Mouse (Mus musculus) heart, adult 8-10 months (tissue): ENCODE results near the gene Fblim1. TPM values are rescaled to one million over a fixed set of nuclear protein-coding genes. Genes with fewer than 3 reads are reported as not detected.

Experiments
- DNase-seq: peaks from one replicate; pipeline ENCODE4 v3.0.0; 2022; ENCODE audit warnings: low spot score
- total RNA-seq, 4 experiments: library from RNA; stranded (reverse); gene quantifications; 2 replicates each; pipeline ENCODE4 v1.2.4; 2022

Gene Fblim1
- total RNA-seq, 4 experiments from 2014 or later = 221 to 281 (median 251) TPM

DNA sequence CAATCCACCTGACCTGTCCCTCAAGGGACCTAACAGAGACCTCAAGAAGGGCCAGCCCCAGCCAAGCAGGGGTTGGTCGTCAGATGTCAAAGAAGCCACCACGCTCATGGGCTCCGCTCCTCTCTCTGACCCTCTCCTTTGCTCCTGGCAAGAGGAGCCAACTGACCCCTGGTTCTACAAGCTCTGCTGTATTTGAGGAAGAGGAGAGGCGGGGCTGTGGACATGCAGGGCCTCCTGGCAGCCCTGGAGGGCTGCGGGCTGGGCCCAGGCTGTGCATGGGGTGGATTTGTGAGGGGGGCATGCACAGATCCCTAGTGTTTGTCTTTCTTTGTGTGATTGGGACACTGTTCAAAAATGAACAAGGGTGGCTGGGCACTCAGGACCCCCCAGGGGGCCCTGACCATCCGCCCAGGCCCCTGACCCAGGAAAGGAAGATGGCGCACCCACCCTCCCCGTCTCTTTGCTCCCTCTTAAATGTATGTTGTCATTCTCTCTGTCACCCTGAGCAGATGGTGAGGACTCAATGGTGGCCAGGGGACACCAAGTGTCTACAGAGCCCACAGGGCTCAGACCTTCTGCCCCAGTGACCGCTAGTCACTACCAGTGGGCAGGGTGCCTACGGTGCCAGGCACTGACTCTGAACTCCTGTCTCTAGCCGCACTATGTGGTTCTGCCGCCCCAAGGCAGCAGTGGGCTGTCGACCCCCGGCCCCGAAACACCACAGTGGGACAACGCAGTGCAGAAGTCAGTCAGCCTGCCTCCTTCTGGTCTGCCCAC is 20.1 kb upstream of the Fblim1 start:
- no peak for DNase-seq

GRCm38 (mm10) chr4:141624983-141625773 is 19.3 kb upstream of the Fblim1 start:
- no peak for DNase-seq

DNA sequence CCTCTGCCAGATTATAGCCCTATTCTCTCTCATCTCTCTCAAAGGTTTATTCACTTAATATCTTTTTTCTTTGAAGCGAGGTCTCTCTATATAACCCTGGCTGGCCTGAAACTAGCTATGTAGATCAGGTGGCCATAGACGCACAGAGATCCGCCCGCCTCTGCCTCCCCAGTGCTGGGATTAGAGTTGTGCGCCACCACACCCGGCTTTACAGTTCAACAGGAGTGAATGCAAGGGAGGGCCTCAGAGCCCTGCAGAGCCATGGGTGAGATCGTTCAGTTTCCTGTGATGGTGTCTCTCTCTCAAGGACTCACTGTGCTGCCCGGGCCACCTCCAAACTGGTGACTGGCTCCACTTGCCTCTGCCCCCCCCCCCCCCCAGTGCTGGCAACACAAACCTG is 18.2 kb upstream of the Fblim1 start:
- DNase-seq = no peak

DNA sequence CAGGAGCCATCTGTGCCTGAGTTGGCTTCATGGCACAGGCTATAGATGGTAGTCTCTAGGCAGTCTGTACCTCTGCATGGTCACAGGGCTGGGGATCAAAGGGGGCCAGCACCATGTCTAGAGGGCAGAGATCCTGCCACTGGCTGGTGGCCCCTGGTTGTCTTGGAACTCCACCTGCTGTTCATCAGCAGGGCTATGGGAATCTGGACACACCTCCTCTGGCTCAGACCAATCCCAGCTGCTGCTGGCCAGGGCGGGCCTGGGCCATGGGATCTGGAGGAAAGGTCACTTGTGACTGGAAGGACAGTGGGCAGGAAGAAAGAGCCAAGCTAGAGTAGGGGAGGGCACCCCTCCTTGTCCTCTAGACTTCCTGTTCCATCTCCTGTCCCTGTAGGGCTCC is 17.8 kb upstream of the Fblim1 start, which contains the start of gene Slc25a34:
Slc25a34 (minus strand) TSS at position 156 of the 400 bp plus-strand sequence.
- DNase-seq = peak; percentile 76

DNA sequence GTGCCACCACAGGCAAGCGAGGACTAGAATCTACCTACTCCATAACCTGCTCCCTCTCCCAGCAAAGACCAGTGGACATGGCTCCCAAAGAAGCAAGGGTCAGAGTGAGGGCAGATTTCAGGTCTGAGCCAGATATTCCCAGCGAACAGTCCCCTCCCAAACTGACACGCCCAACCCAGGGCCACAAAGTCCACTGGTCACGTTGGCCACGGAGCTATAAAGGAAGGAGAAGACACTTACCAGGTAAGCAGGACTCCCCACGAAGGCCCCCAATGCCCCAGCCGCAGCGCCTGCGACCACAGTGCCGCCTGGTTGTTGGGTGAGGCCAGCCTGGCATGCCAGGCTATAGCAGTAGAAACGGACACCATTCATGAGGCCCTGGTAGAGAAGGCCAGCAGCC is 17.1 kb upstream of the Fblim1 start:
- no peak for DNase-seq

- no peak for DNase-seq
Observed at GRCm38 (mm10) chr4:141622580-141622979, 16.7 kb upstream of the Fblim1 start.

GRCm38 (mm10) chr4:141622091-141622490 is 16.2 kb upstream of the Fblim1 start:
- no peak for DNase-seq

DNA sequence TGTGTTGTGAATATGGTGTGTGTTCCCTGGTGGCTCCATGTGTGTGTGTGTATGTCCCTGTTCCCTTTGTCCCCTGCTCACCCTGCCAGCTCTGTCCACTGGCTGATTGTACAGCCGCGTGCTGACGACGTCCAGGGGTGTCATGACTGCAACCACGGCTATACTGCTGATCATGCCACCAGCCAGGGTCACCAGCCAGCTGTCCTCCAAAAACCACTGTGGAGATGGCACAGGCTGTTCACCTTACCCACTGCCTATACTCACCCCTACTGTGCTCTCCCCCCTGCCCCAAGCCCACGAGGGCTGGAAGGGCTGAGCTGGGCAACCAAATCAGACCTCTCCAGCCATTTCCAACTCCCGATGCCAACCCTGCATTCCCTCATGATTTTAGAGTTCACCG is 15.4 kb upstream of the Fblim1 start:
- no peak for DNase-seq

DNA sequence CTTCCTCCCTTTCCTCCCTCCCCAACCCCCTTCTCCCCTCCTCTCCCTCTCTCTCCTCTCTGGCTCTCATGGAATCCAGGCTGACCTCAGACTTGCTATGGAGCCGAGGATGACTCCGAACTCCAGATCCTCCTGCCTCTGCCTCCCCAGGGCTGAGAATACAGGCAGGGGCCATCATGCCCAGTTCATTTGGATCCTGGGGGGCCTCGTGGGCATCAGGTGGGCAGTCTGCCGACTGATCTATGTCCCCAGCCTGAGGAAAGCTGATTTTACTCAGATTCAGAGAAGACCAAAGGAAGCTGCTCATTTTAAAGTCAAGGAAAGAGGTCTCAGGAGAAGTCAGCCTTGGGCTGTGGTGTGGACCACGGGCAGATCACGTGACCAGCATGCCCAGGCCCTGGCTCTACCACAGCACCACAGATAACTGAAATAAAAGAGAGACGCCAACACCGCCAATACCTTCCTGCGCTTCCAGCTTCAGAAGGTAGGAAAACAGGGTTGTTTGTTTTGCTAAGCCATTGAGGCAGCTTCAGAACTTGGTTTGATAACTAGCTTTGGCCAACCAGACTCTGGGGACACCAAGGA is 13.5 kb upstream of the Fblim1 start:
- DNase-seq = no peak

DNA sequence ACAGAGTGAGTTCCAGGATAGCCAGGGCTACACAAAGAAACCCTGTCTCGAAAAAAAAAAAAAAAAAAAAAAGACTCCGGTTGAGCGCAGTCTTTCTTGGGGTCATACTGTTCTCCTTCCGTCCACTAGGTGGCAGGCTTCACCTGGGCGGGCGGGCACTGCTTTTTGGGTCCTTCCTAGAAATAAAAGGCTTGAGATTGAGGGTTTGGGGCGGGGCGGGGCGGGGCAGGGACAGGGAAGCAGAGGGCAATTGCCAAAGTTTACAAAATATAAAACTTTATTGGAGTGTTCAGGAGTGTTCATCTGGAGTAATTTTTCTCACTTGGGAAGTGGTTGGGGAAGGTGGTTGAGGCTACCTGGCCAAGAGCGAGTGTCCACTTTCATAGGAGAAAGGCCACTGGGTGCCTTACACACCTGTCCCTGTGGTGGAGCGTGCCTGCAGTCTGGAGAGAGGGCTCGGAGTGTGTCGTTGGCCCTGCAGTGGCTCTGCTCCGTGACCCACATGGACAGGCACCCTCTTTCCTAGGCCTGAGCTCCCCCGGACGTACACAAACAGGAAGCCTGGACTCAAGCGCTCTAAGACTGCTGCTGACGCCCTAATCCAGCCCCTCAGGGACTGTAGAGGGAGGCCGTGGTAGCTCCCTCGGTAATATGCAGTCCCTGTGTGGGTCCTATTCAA is 12.8 kb upstream of the Fblim1 start, which contains the start of gene Tmem82:
Tmem82 (minus strand) TSS at position 69 of the 679 bp plus-strand sequence.
- DNase-seq = peak; percentile 55

- DNase-seq = no peak
Observed at GRCm38 (mm10) chr4:141617863-141618564, 12.1 kb upstream of the Fblim1 start.

DNA sequence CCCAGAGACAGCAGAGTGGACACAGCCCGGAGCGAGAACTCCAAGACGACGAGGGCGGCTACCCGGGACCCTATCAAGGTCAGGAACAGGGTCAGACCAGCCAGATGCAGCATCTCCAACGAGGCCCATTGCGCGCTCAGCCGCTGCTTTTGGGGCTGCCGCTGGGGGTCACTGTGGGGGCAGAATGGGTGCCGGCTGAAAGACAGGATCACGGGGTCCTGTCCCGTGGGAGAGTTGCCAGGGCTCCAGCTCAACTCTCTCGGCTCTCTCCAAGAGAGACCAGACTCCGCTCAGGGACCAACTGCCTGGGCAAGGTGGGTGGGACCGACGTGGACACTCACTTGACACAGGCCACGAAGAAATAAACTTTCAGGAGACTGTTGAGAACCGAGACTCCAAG is 11.4 kb upstream of the Fblim1 start:
- peak; percentile 69 for DNase-seq

GRCm38 (mm10) chr4:141616811-141617210 is 10.9 kb upstream of the Fblim1 start:
- no peak for DNase-seq

DNA sequence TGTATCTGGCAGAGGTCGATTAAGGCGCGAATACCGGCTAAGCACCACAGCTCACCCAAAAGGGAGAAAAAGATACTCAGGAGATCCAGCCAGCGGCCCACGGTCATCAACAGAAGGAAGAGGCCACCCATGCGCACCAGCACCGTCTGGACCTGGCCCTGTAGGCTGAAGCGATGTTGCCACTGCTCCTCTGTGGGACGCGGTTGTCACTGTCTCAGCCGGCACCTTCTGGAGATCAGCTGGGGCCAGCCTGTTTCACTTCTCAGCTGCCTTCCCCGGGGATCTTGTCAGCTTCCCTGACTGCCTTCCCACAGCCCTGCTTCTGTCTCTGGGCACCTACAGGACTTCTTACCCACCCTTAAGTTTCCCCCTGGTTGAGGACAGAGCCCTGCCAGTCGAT is 9.1 kb upstream of the Fblim1 start:
- no peak for DNase-seq

- DNase-seq = peak; percentile 65
Observed at GRCm38 (mm10) chr4:141609538-141609937, 3.6 kb upstream of the Fblim1 start.

DNA sequence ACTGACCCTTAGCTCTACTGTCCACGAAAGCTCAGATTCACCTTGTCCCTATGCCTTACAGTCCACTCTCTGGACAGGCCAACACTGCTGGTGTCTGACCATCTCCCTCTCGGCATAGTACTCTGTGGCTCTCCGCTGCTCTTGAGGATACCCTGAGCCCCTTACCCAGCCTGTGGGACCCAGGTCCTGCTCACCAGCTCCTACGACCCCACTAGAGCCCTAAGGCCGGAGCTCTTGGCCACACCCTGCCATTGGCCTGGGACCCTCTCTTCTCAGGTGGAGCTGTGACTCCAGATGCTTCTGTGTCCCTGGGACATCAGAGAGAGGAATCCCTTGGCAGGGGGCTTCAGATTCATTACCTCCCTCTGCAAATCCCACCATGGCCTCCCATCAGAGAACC is 475 bp downstream of the Fblim1 start:
- no peak for DNase-seq

DNA sequence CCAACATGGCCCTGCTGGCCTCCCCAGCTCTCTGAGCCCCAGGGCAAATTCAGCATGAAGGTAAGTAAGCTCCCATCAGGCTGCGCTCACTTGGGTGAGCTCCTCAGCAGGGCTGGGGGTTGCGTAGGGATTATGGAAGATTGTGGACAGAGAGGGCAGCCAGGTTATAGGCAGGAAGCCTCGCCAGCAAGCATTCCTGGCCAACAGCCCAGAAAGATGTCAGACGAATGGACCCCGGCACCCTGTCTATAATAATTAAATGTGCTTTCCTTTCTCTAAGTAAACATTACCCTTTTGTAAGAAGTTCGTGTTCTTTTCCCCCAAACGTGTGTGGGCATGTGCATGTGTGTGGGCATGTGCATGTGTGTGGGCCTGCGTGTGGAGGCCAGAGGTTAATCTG is 1.4 kb downstream of the Fblim1 start:
- DNase-seq = no peak

DNA sequence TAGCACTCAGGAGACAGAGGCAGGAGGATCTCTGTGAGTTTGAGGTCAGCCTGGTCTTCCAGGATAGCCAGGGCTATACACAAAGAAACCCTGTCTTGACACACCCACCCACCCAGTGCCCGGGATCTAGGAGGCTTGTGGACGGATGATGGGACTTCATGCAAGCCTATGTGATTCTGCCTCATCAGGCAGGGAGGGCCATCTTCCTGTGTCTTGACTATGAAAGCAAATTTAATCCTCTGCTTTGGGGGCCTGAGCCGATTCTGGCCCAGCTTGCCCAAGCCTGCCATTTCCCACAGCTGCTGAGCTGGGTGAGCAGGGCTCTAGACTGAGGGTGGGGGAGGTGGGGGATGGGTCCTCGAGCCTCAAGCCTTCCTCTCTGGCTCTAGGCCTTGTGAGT is 2.0 kb downstream of the Fblim1 start:
- DNase-seq = no peak

- DNase-seq = peak; percentile 63
Observed at GRCm38 (mm10) chr4:141602523-141603223, 3.2 kb downstream of the Fblim1 start.

GRCm38 (mm10) chr4:141601148-141601862 is 4.6 kb downstream of the Fblim1 start:
- DNase-seq = peak; percentile 40
